Mouse (Mus musculus) stomach, embryonic 16.5 days (tissue): ENCODE results near the gene Gm10031. TPM values are rescaled to one million over a fixed set of nuclear protein-coding genes. Genes with fewer than 3 reads are reported as not detected.
A peak's percentile ranks its signal among the peaks of the same experiment; 100 is the strongest.
"Not testable (repeated sequence)": the region's sequence is repeated elsewhere in the genome, so short reads cannot be mapped to it uniquely, and the experiment has no call there.

Source experiments
- ATAC-seq: fragments of 200-750 bp; cut with Nextera tagmentation; 2 replicates; pipeline ENCODE4 v1.8.0; 2017; ENCODE audit warnings: moderate number of reproducible peaks, moderate TSS enrichment; ENCODE audit not compliant: insufficient read depth, low FRiP score
- H3K27ac ChIP-seq: fragments of 300-500 bp; sonication (generic); 2 replicates; pipeline ENCODE4 v1.5.1; 2014; ENCODE audit warnings: low read length
- H3K27me3 ChIP-seq: fragments of 300-500 bp; sonication (generic); 2 replicates; pipeline ENCODE4 v1.6.1; 2014; ENCODE audit warnings: low read length, control low read depth, mixed read lengths; ENCODE audit not compliant: control insufficient read depth, insufficient read depth
- H3K36me3 ChIP-seq: fragments of 300-500 bp; sonication (generic); 2 replicates; pipeline ENCODE4 v1.6.1; 2014; ENCODE audit warnings: low read length; ENCODE audit not compliant: control insufficient read depth, insufficient read depth
- H3K4me1 ChIP-seq: fragments of 300-500 bp; sonication (generic); 2 replicates; pipeline ENCODE4 v1.6.1; 2014; ENCODE audit warnings: low read length, control low read depth, mixed read lengths; ENCODE audit not compliant: control insufficient read depth, insufficient read depth
- H3K4me2 ChIP-seq: fragments of 300-500 bp; sonication (generic); 2 replicates; pipeline ENCODE4 v1.6.1; 2014; ENCODE audit warnings: low read depth, low read length, mixed read lengths
- H3K4me3 ChIP-seq: fragments of 300-500 bp; sonication (generic); replicated peaks from 2 replicates; pipeline ENCODE4 v1.5.1; 2014; ENCODE audit warnings: mild to moderate bottlenecking, low read length
- H3K9ac ChIP-seq: fragments of 300-500 bp; sonication (generic); 2 replicates; pipeline ENCODE4 v1.6.1; 2014; ENCODE audit warnings: low read length
- H3K9me3 ChIP-seq: fragments of 300-500 bp; sonication (generic); replicated peaks from 2 replicates; pipeline ENCODE4 v1.6.1; 2016; ENCODE audit warnings: low read length, control low read depth; ENCODE audit not compliant: control insufficient read depth
- WGBS: fragments of 180-500 bp; shearing (Covaris S2); extraction: QIAGEN DNeasy Blood & Tissue Kit; methylation state at CpG from one replicate; pipeline ENCODE4 v1.1.7; 2014; 5-methylcytosine and 5-hydroxymethylcytosine counted together
- polyA plus RNA-seq: library from polyadenylated mRNA; unstranded; fragments of >200 nt; fragmentation: Nextera tagmentation; extraction: Ambion mirVana; gene quantifications from 2 replicates; pipeline ENCODE4 v1.2.1, GENCODE M21; 2015

Gene Gm10031
- polyA plus RNA-seq, result 0.09 and 1.00 TPM in 2 replicates

- not testable (repeated sequence) for H3K4me1 ChIP-seq, H3K9me3 ChIP-seq, H3K4me2 ChIP-seq, H3K27me3 ChIP-seq, H3K27ac ChIP-seq, H3K36me3 ChIP-seq, H3K9ac ChIP-seq, H3K4me3 ChIP-seq
- WGBS, result 87% methylated on average over 18 of the region's 22 CpGs
- ATAC-seq, result peak; percentile 80
These were observed at the start of gene Gm10031 for GRCm38 (mm10) chr1:156523842-156524241. TSS of gene Gm10031 (plus strand) at chr1:156524012.

GRCm38 (mm10) chr1:156474854-156475253, 49.0 kb upstream of the Gm10031 start:
- no peak for ATAC-seq
- Histone ChIP-seq H3K4me1 (peaks cover 15% of the 10 kb centered on the region), H3K9me3 (no peaks in the 10 kb centered on the region), H3K9ac (no peak overlapping the region), H3K36me3 (no peaks in the 10 kb centered on the region), H3K4me3 (no peak overlapping the region), H3K27me3 (no peaks in the 10 kb centered on the region), H3K27ac (no peak overlapping the region), H3K4me2 (no peak overlapping the region)
- whole genome bisulfite sequencing, result 58% methylated on average over 3 of the region's 3 CpGs

GRCm38 (mm10) chr1:156476016-156476415, 47.8 kb upstream of the Gm10031 start:
- no peaks in the 10 kb centered on the region for H3K27me3 ChIP-seq
- no peak overlapping the region for H3K4me3 ChIP-seq
- H3K4me2 ChIP-seq, result no peak overlapping the region
- ATAC-seq, result no peak
- H3K4me1 ChIP-seq, result peaks cover 13% of the 10 kb centered on the region
- no peak overlapping the region for H3K9ac ChIP-seq
- H3K9me3 ChIP-seq, result no peaks in the 10 kb centered on the region
- no peaks in the 10 kb centered on the region for H3K36me3 ChIP-seq
- H3K27ac ChIP-seq, result no peak overlapping the region
- WGBS, result 55% methylated on average over 2 of the region's 2 CpGs

- ATAC-seq, result no peak
- Histone ChIP-seq H3K4me2 (no peak overlapping the region), H3K9me3 (no peaks in the 10 kb centered on the region), H3K4me1 (peaks cover 8% of the 10 kb centered on the region), H3K27ac (no peak overlapping the region), H3K27me3 (no peaks in the 10 kb centered on the region), H3K4me3 (no peak overlapping the region), H3K36me3 (no peaks in the 10 kb centered on the region), H3K9ac (no peak overlapping the region)
- 54% methylated on average over 7 of the region's 7 CpGs for WGBS
These were observed 47.3 kb upstream of the Gm10031 start for GRCm38 (mm10) chr1:156476535-156476934.

- Histone ChIP-seq H3K4me1 (no peaks in the 10 kb centered on the region), H3K4me2 (no peak overlapping the region), H3K36me3 (no peaks in the 10 kb centered on the region), H3K4me3 (no peak overlapping the region), H3K9ac (no peak overlapping the region), H3K9me3 (no peaks in the 10 kb centered on the region), H3K27me3 (no peaks in the 10 kb centered on the region), H3K27ac (no peak overlapping the region)
- 91% methylated on average over 3 of the region's 3 CpGs for WGBS
- ATAC-seq, result no peak
These were observed 42.0 kb upstream of the Gm10031 start for GRCm38 (mm10) chr1:156481826-156482225.

GRCm38 (mm10) chr1:156487498-156487897, 36.3 kb upstream of the Gm10031 start:
- 95% methylated on average over 7 of the region's 7 CpGs for WGBS

GRCm38 (mm10) chr1:156488031-156488430, 35.8 kb upstream of the Gm10031 start:
- no peak for ATAC-seq
- no peaks in the 10 kb centered on the region for H3K27me3 ChIP-seq
- no peaks in the 10 kb centered on the region for H3K36me3 ChIP-seq
- H3K4me1 ChIP-seq, result no peaks in the 10 kb centered on the region
- H3K9me3 ChIP-seq, result no peaks in the 10 kb centered on the region
- H3K27ac ChIP-seq, result no peak overlapping the region
- no peak overlapping the region for H3K4me2 ChIP-seq
- no peak overlapping the region for H3K9ac ChIP-seq
- H3K4me3 ChIP-seq, result no peak overlapping the region
- 61% methylated on average over 5 of the region's 5 CpGs for WGBS

More at GRCm38 (mm10) chr1:156487498-156487897, 36.3 kb upstream of the Gm10031 start:
- Histone ChIP-seq H3K4me1 (no peaks in the 10 kb centered on the region), H3K27me3 (no peaks in the 10 kb centered on the region), H3K4me3 (no peak overlapping the region), H3K9ac (no peak overlapping the region), H3K36me3 (no peaks in the 10 kb centered on the region), H3K4me2 (no peak overlapping the region), H3K9me3 (no peaks in the 10 kb centered on the region), H3K27ac (no peak overlapping the region)
- no peak for ATAC-seq

- Histone ChIP-seq H3K9ac (no peak overlapping the region), H3K27me3 (no peaks in the 10 kb centered on the region)
- 69% methylated on average over 4 of the region's 4 CpGs for WGBS
These were observed 32.5 kb upstream of the Gm10031 start for GRCm38 (mm10) chr1:156491226-156491796.

GRCm38 (mm10) chr1:156495025-156495424, 28.8 kb upstream of the Gm10031 start:
- no peak for ATAC-seq
- no peak overlapping the region for H3K9ac ChIP-seq
- no peak overlapping the region for H3K4me3 ChIP-seq
- no peak overlapping the region for H3K4me2 ChIP-seq
- WGBS, result 79% methylated on average over 8 of the region's 8 CpGs
- no peaks in the 10 kb centered on the region for H3K4me1 ChIP-seq
- H3K36me3 ChIP-seq, result no peaks in the 10 kb centered on the region
- no peak overlapping the region for H3K27ac ChIP-seq
- H3K9me3 ChIP-seq, result no peaks in the 10 kb centered on the region
- H3K27me3 ChIP-seq, result no peaks in the 10 kb centered on the region

More at GRCm38 (mm10) chr1:156491226-156491796, 32.5 kb upstream of the Gm10031 start:
- Histone ChIP-seq H3K4me2 (no peak overlapping the region), H3K27ac (no peak overlapping the region), H3K4me1 (no peaks in the 10 kb centered on the region), H3K4me3 (no peak overlapping the region), H3K36me3 (no peaks in the 10 kb centered on the region), H3K9me3 (no peaks in the 10 kb centered on the region)
- no peak for ATAC-seq
